Mouse (Mus musculus): ENCODE measurements around the gene Znhit6. TPM values are rescaled to one million over a fixed set of nuclear protein-coding genes. Genes with fewer than 3 reads are reported as not detected.
A peak's percentile ranks its signal among the peaks of the same experiment; 100 is the strongest.

Znhit6 gene
- polyA plus RNA-seq, 1 experiment from 2014 or later, result 37.5 TPM

- Histone ChIP-seq H3K9me3 (ENCODE audit: control insufficient read depth, low read length) (no peaks in the 10 kb centered on the region), H3K4me2 (peak overlapping the region; percentile 86; the same call in 1 of the 2 replicates), H3K9ac (ENCODE audit: low read length) (no peak overlapping the region), H3K27ac (ENCODE audit: low read depth, low read length) (no peak overlapping the region), H3K27me3 (ENCODE audit: control insufficient read depth, insufficient read depth, low read length) (no peaks in the 10 kb centered on the region), H3K4me1 (ENCODE audit: control insufficient read depth, insufficient read depth, low read length) (peaks cover 8% of the 10 kb centered on the region), H3K36me3 (ENCODE audit: control insufficient read depth, insufficient read depth, low read length) (peaks cover 10% of the 10 kb centered on the region; the same call in 1 of the 2 replicates), H3K4me3 (ENCODE audit: low read depth, low read length) (peak overlapping the region; percentile 73; the same call in 1 of the 2 replicates)
- no peak for DNase-seq (ENCODE audit: low spot score, missing footprints)
- 83% methylated on average over 7 of the region's 7 CpGs for WGBS
- ATAC-seq (ENCODE audit: low FRiP score), result peak; percentile 17; the same call in 1 of the 2 replicates
These were observed 665 bp upstream of the Znhit6 start for GRCm38 (mm10) chr3:145575340-145575739.

GRCm38 (mm10) chr3:145576482-145576822 lies 447 bp downstream of the Znhit6 start:
- H3K4me2 ChIP-seq, result peak overlapping the region; percentile 86
- no peak for DNase-seq (ENCODE audit: low spot score, missing footprints)
- H3K9ac ChIP-seq (ENCODE audit: low read length), result peak overlapping the region; percentile 78
- no peak for ATAC-seq (ENCODE audit: low FRiP score)
- peaks cover 10% of the 10 kb centered on the region; the same call in 1 of the 2 replicates for H3K36me3 ChIP-seq (ENCODE audit: control insufficient read depth, insufficient read depth, low read length)
- no peaks in the 10 kb centered on the region for H3K27me3 ChIP-seq (ENCODE audit: control insufficient read depth, insufficient read depth, low read length)
- H3K27ac ChIP-seq (ENCODE audit: low read depth, low read length), result 0 out of 2 replicates have a peak overlapping the region, but pooled peaks have one; percentile 5
- H3K4me3 ChIP-seq (ENCODE audit: low read depth, low read length), result peak overlapping the region; percentile 73
- no peaks in the 10 kb centered on the region for H3K9me3 ChIP-seq (ENCODE audit: control insufficient read depth, low read length)
- H3K4me1 ChIP-seq (ENCODE audit: control insufficient read depth, insufficient read depth, low read length), result peaks cover 8% of the 10 kb centered on the region
- WGBS, result under 1% methylated on average over 11 of the region's 11 CpGs

GRCm38 (mm10) chr3:145576876-145577275 lies 871 bp downstream of the Znhit6 start:
- peak overlapping the region; percentile 73 for H3K4me3 ChIP-seq (ENCODE audit: low read depth, low read length)
- no peaks in the 10 kb centered on the region for H3K9me3 ChIP-seq (ENCODE audit: control insufficient read depth, low read length)
- peak; percentile 2; the same call in 1 of the 2 replicates for ATAC-seq (ENCODE audit: low FRiP score)
- no peaks in the 10 kb centered on the region for H3K27me3 ChIP-seq (ENCODE audit: control insufficient read depth, insufficient read depth, low read length)
- H3K36me3 ChIP-seq (ENCODE audit: control insufficient read depth, insufficient read depth, low read length), result peaks cover 10% of the 10 kb centered on the region; the same call in 1 of the 2 replicates
- 30% methylated on average over 15 of the region's 15 CpGs for WGBS
- peak overlapping the region; percentile 78 for H3K9ac ChIP-seq (ENCODE audit: low read length)
- DNase-seq (ENCODE audit: low spot score, missing footprints), result no peak
- H3K4me2 ChIP-seq, result peak overlapping the region; percentile 86
- peaks cover 8% of the 10 kb centered on the region for H3K4me1 ChIP-seq (ENCODE audit: control insufficient read depth, insufficient read depth, low read length)
- no peak overlapping the region for H3K27ac ChIP-seq (ENCODE audit: low read depth, low read length)

GRCm38 (mm10) chr3:145583043-145583442 lies 7.0 kb downstream of the Znhit6 start:
- ATAC-seq (ENCODE audit: low FRiP score) (no peak), DNase-seq (ENCODE audit: low spot score, missing footprints) (no peak)
- WGBS, result 88% methylated on average over 4 of the region's 4 CpGs
- Histone ChIP-seq H3K9ac (ENCODE audit: low read length) (no peak overlapping the region), H3K9me3 (ENCODE audit: control insufficient read depth, low read length) (no peaks in the 10 kb centered on the region), H3K4me3 (ENCODE audit: low read depth, low read length) (no peak overlapping the region), H3K27me3 (ENCODE audit: control insufficient read depth, insufficient read depth, low read length) (no peaks in the 10 kb centered on the region), H3K4me1 (ENCODE audit: control insufficient read depth, insufficient read depth, low read length) (no peaks in the 10 kb centered on the region), H3K36me3 (ENCODE audit: control insufficient read depth, insufficient read depth, low read length) (peaks cover 14% of the 10 kb centered on the region), H3K27ac (ENCODE audit: low read depth, low read length) (no peak overlapping the region), H3K4me2 (no peak overlapping the region)

GRCm38 (mm10) chr3:145583522-145584200 lies 7.7 kb downstream of the Znhit6 start:
- Histone ChIP-seq H3K27me3 (ENCODE audit: control insufficient read depth, insufficient read depth, low read length) (no peaks in the 10 kb centered on the region), H3K9me3 (ENCODE audit: control insufficient read depth, low read length) (no peaks in the 10 kb centered on the region), H3K27ac (ENCODE audit: low read depth, low read length) (no peak overlapping the region), H3K36me3 (ENCODE audit: control insufficient read depth, insufficient read depth, low read length) (peaks cover 11% of the 10 kb centered on the region), H3K4me2 (no peak overlapping the region), H3K4me1 (ENCODE audit: control insufficient read depth, insufficient read depth, low read length) (no peaks in the 10 kb centered on the region), H3K9ac (ENCODE audit: low read length) (no peak overlapping the region), H3K4me3 (ENCODE audit: low read depth, low read length) (no peak overlapping the region)
- DNase-seq (ENCODE audit: low spot score, missing footprints) (peak; percentile 84), ATAC-seq (ENCODE audit: low FRiP score) (no peak)
- WGBS, result 80% methylated on average over 3 of the region's 3 CpGs

- no peaks in the 10 kb centered on the region for H3K27me3 ChIP-seq (ENCODE audit: control insufficient read depth, insufficient read depth, low read length)
- no peak for ATAC-seq (ENCODE audit: low FRiP score)
- DNase-seq (ENCODE audit: low spot score, missing footprints), result no peak
- peaks cover 12% of the 10 kb centered on the region for H3K36me3 ChIP-seq (ENCODE audit: control insufficient read depth, insufficient read depth, low read length)
- no peak overlapping the region for H3K27ac ChIP-seq (ENCODE audit: low read depth, low read length)
- H3K4me2 ChIP-seq, result no peak overlapping the region
- 91% methylated on average over 4 of the region's 4 CpGs for WGBS
- no peak overlapping the region for H3K4me3 ChIP-seq (ENCODE audit: low read depth, low read length)
- H3K9me3 ChIP-seq (ENCODE audit: control insufficient read depth, low read length), result no peaks in the 10 kb centered on the region
- no peak overlapping the region for H3K9ac ChIP-seq (ENCODE audit: low read length)
- no peaks in the 10 kb centered on the region for H3K4me1 ChIP-seq (ENCODE audit: control insufficient read depth, insufficient read depth, low read length)
These were observed 14.6 kb downstream of the Znhit6 start for GRCm38 (mm10) chr3:145590562-145590961.

- H3K36me3 ChIP-seq (ENCODE audit: control insufficient read depth, insufficient read depth, low read length), result peaks cover 8% of the 10 kb centered on the region; the same call in 1 of the 2 replicates
- no peak for ATAC-seq (ENCODE audit: low FRiP score)
- WGBS, result 89% methylated on average over 6 of the region's 6 CpGs
These were observed 16.0 kb downstream of the Znhit6 start for GRCm38 (mm10) chr3:145591841-145592542.

GRCm38 (mm10) chr3:145595354-145595753 lies 19.3 kb downstream of the Znhit6 start:
- Histone ChIP-seq H3K27me3 (ENCODE audit: control insufficient read depth, insufficient read depth, low read length) (no peaks in the 10 kb centered on the region), H3K4me3 (ENCODE audit: low read depth, low read length) (no peak overlapping the region), H3K36me3 (ENCODE audit: control insufficient read depth, insufficient read depth, low read length) (peaks cover 11% of the 10 kb centered on the region; the same call in 1 of the 2 replicates), H3K4me2 (no peak overlapping the region), H3K4me1 (ENCODE audit: control insufficient read depth, insufficient read depth, low read length) (no peaks in the 10 kb centered on the region), H3K9ac (ENCODE audit: low read length) (no peak overlapping the region), H3K9me3 (ENCODE audit: control insufficient read depth, low read length) (no peaks in the 10 kb centered on the region), H3K27ac (ENCODE audit: low read depth, low read length) (no peak overlapping the region)
- WGBS, result 83% methylated on average over 6 of the region's 6 CpGs
- no peak for ATAC-seq (ENCODE audit: low FRiP score)
- no peak for DNase-seq (ENCODE audit: low spot score, missing footprints)

More at GRCm38 (mm10) chr3:145591841-145592542, 16.0 kb downstream of the Znhit6 start:
- no peaks in the 10 kb centered on the region for H3K9me3 ChIP-seq (ENCODE audit: control insufficient read depth, low read length)
- no peaks in the 10 kb centered on the region for H3K27me3 ChIP-seq (ENCODE audit: control insufficient read depth, insufficient read depth, low read length)
- H3K4me2 ChIP-seq, result no peak overlapping the region
- H3K4me3 ChIP-seq (ENCODE audit: low read depth, low read length), result no peak overlapping the region
- H3K4me1 ChIP-seq (ENCODE audit: control insufficient read depth, insufficient read depth, low read length), result no peaks in the 10 kb centered on the region
- DNase-seq (ENCODE audit: low spot score, missing footprints), result no peak
- H3K27ac ChIP-seq (ENCODE audit: low read depth, low read length), result no peak overlapping the region
- no peak overlapping the region for H3K9ac ChIP-seq (ENCODE audit: low read length)

GRCm38 (mm10) chr3:145599059-145599458 lies 23.1 kb downstream of the Znhit6 start:
- 96% methylated on average over 7 of the region's 7 CpGs for WGBS
- Histone ChIP-seq H3K4me3 (ENCODE audit: low read depth, low read length) (no peak overlapping the region), H3K4me2 (no peak overlapping the region), H3K36me3 (ENCODE audit: control insufficient read depth, insufficient read depth, low read length) (peaks cover 13% of the 10 kb centered on the region; the same call in 1 of the 2 replicates), H3K9ac (ENCODE audit: low read length) (no peak overlapping the region), H3K4me1 (ENCODE audit: control insufficient read depth, insufficient read depth, low read length) (no peaks in the 10 kb centered on the region), H3K27ac (ENCODE audit: low read depth, low read length) (no peak overlapping the region), H3K27me3 (ENCODE audit: control insufficient read depth, insufficient read depth, low read length) (no peaks in the 10 kb centered on the region), H3K9me3 (ENCODE audit: control insufficient read depth, low read length) (no peaks in the 10 kb centered on the region)
- no peak for ATAC-seq (ENCODE audit: low FRiP score)
- DNase-seq (ENCODE audit: low spot score, missing footprints), result no peak
